Mouse (Mus musculus) cerebellum, postnatal 36 days (tissue): ENCODE measurements around the gene D830030K20Rik.
A peak's percentile ranks its signal among the peaks of the same experiment; 100 is the strongest.
"Not testable (repeated sequence)": the region's sequence is repeated elsewhere in the genome, so short reads cannot be mapped to it uniquely, and the experiment has no call there.

Experiments
- DNase-seq, 2 experiments: peaks; one replicate each; pipeline ENCODE4 v3.0.0; 2021 to 2022; ENCODE audit warnings: mixed read lengths in 2 of 2

Gene D830030K20Rik

DNA sequence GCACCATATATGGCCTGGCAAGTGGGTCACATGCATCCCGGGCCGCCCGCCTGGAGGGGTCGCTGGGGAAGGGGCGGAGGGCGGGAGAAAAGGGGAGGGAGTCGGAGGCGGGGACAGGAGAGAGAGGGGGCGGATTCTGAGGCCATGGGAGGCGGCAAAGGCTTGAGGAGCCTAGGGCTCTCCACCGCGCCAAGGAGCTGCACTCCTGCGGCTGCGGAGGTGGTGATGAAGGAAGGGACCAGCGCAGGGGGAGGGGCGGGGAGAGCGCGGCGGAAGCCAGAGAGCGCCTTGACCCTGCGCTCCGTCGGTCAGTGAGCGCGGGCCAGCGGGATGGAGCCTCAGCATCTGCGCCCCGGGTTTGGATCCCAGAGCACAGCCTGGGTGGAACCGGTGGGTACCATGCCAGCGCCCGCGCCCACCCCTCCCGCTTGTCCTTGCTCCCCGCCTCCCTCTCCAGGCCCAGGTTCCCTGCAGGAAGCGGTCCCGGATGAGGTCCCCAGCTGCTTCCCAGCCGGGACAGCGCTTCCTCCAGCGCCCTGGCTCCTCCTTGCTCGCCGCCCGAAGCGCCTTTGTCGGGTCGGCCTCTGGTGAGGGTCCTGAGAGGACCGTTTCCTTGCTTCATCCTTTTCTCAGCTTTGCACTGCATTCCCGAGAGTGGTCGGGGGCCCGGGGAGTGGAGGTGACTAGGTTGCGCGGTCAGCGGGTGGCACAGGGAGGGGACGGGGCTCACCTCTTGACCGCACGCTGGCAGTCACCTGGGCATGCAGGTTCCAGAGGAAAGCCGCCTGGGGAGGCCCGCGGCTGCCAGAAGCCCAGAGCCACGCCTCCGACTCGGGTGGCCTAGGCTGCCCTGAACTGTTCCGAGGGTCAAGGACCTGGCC, at the start of gene D830030K20Rik:
Gene D830030K20Rik, plus strand, starts transcription at position 217 of the 881 bp plus-strand sequence.
- peak in 1 of 2 experiments; percentile 1 for DNase-seq

DNA sequence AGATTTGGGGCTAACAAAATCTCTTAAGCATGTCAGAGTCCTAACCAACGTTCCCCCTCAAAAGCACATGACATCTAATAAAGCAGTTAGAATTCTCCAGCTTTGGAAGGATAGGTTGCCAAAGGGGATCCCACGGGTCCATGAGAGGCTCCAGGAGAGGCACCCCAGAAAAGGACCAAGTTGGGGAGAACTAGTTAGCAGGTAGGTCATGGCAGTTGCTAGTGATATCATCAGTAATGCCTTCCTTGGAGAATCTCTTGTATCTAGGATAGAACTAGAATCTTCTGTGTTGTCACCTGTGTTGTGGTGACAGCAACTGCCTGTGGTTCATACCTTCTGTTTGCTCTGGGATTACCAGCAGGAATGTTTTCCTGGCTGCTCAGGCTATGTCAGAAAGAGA, 20.3 kb upstream of the D830030K20Rik start, which contains the start of gene Gm5795:
Gene Gm5795, plus strand, starts transcription at position 301 of the 400 bp plus-strand sequence.
- DNase-seq, result not testable (repeated sequence)

DNA sequence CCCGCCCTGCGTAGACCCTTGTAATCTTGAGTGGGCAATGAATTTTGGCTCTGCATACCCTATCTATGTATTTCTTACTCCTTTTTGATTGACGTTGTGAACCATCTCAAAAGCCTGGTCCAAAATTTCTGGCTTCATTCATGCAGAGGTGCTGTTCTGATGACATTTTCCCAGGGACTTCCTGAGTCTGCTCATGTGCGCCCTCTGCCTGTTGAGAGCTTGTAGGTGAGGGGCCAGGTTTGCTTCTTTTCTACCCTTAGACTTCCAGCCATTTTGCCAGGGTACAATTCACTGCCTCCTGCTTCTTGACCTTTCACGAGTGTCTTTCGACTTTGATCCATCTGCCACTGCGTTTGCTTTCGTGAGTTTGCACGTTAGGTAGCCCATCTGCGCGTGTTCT, 1.1 kb downstream of the D830030K20Rik start:
- DNase-seq, result peak; percentile 15 to 16

DNA sequence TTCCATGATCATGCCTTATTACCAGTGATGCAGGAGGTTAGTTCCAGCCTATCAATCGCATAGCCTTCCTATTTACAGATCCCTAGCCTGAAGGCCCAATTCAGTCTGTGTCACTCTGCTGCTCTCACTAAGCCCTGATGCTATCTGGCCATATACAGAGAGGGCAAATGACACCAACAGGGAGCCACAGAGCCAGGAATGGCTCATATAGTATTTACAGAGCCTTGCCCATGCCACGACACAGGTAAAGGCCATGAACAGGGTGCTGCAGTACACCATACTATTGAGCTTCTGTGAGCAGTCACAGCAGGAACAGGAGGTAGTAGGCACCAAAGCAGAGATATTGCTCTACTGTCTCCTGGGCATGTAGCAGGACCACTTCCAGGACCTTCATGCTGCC, 54.2 kb downstream of the D830030K20Rik start:
- DNase-seq, result not testable (repeated sequence)
